Mouse (Mus musculus) bone marrow macrophage, adult 2 months (primary cell): ENCODE measurements around the gene Ifi207.

ENCODE experiments used
- CTCF ChIP-seq: IDR thresholded peaks from 2 replicates; pipeline ENCODE4 v1.5.1; 2012; ENCODE audit warnings: low read depth, mild to moderate bottlenecking, low read length, moderate library complexity
- POLR2A ChIP-seq: IDR thresholded peaks from 2 replicates; pipeline ENCODE4 v1.6.1; 2012; ENCODE audit warnings: mild to moderate bottlenecking, low read depth, low read length, borderline replicate concordance

GRCm38 (mm10) chr1:173741656-173742055 lies at the start of gene Ifi207:
- no peak for TF ChIP-seq POLR2A
- no peak for TF ChIP-seq CTCF
